Mouse (Mus musculus) C2C12 (cell line): ENCODE measurements around the gene Zmym5.

Experiments
- CEBPB ChIP-seq: IDR thresholded peaks from one replicate; pipeline ENCODE4 v1.6.1; 2011; ENCODE audit warnings: low read depth, mild to moderate bottlenecking, control low read depth, moderate library complexity
- CTCF ChIP-seq: IDR thresholded peaks from one replicate; pipeline ENCODE4 v1.5.1; 2011; ENCODE audit not compliant: control insufficient read depth, insufficient read depth, insufficient read length
- FOSL1 ChIP-seq: IDR thresholded peaks from one replicate; pipeline ENCODE4 v1.8.0; 2011; ENCODE audit warnings: mild to moderate bottlenecking, low read length; ENCODE audit not compliant: poor library complexity, insufficient read depth, severe bottlenecking
- MAX ChIP-seq: IDR thresholded peaks from one replicate; pipeline ENCODE4 v1.6.1; 2011; ENCODE audit warnings: mild to moderate bottlenecking, control low read depth
- MYOD1 ChIP-seq: IDR thresholded peaks from one replicate; pipeline ENCODE4 v1.6.1; 2011; ENCODE audit warnings: low read depth; ENCODE audit not compliant: control insufficient read depth, insufficient read length
- MYOG ChIP-seq: IDR thresholded peaks from one replicate; pipeline ENCODE4 v1.6.1; 2011; ENCODE audit not compliant: control insufficient read depth, insufficient read length; ENCODE audit errors: extremely low read depth
- USF1 ChIP-seq: IDR thresholded peaks from one replicate; pipeline ENCODE4 v1.6.1; 2011; ENCODE audit warnings: low read depth, mild to moderate bottlenecking, control low read depth, moderate library complexity

DNA sequence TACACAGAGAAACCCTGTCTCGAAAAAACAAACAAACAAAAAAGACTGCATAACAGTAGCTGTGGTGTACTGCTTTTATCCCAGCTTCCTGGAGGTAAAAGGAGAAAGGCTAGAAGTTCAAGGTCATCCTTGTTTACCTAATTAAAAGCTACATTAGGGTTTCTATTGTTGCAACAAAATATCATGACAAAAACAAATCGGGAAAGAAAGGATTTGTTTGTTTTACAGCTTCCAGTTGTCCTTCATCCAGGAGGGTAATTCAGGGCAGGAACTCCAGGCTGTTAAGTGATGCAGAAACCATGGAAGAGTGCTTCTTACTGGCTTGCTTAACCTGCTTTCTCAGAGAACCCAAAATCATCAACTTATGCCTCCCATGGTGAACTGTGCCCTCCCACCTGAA is 36.8 kb upstream of the Zmym5 start:
- TF ChIP-seq USF1 (no peak), MYOG (no peak), CTCF (no peak), CEBPB (no peak), FOSL1 (no peak), MAX (no peak), MYOD1 (no peak)
